Mouse (Mus musculus) c-Kit-positive CD71-positive TER-119-positive erythroid progenitor cells, embryonic 14.5 days (primary cell): Measurements from ENCODE around the gene Sytl3.
A peak's percentile ranks its signal among the peaks of the same experiment; 100 is the strongest.
"Not testable (repeated sequence)": the region's sequence is repeated elsewhere in the genome, so short reads cannot be mapped to it uniquely, and the experiment has no call there.

ENCODE experiments used
- DNase-seq: peaks from one replicate; pipeline ENCODE4 v3.0.0-alpha.2; 2013; ENCODE audit warnings: low spot score

Gene Sytl3

GRCm38 (mm10) chr17:6646841-6647240 lies 12.1 kb upstream of the Sytl3 start:
- DNase-seq = not testable (repeated sequence)

GRCm38 (mm10) chr17:6647452-6647851 lies 11.4 kb upstream of the Sytl3 start:
- not testable (repeated sequence) for DNase-seq

- DNase-seq = not testable (repeated sequence)
Observed at GRCm38 (mm10) chr17:6650904-6651565, 7.9 kb upstream of the Sytl3 start.

GRCm38 (mm10) chr17:6653341-6653946 lies 5.4 kb upstream of the Sytl3 start:
- DNase-seq = not testable (repeated sequence)

GRCm38 (mm10) chr17:6655087-6655511 lies 3.8 kb upstream of the Sytl3 start:
- peak; percentile 52 for DNase-seq

- DNase-seq = peak; percentile 16
Observed at GRCm38 (mm10) chr17:6655567-6656281, 3.2 kb upstream of the Sytl3 start, which contains the start of gene Dynlt1f. Gene Dynlt1f, minus strand, starts transcription at chr17:6655900.

GRCm38 (mm10) chr17:6656471-6656870 lies 2.4 kb upstream of the Sytl3 start:
- DNase-seq = not testable (repeated sequence)

- DNase-seq = not testable (repeated sequence)
Observed at GRCm38 (mm10) chr17:6660589-6660988, 1.7 kb downstream of the Sytl3 start.

- not testable (repeated sequence) for DNase-seq
Observed at GRCm38 (mm10) chr17:6661093-6661816, 2.4 kb downstream of the Sytl3 start.

GRCm38 (mm10) chr17:6662840-6663239 lies 3.9 kb downstream of the Sytl3 start:
- not testable (repeated sequence) for DNase-seq

GRCm38 (mm10) chr17:6665389-6665788 lies 6.5 kb downstream of the Sytl3 start:
- not testable (repeated sequence) for DNase-seq

- not testable (repeated sequence) for DNase-seq
Observed at GRCm38 (mm10) chr17:6668522-6668921, 9.6 kb downstream of the Sytl3 start.

GRCm38 (mm10) chr17:6674297-6674696 lies 15.4 kb downstream of the Sytl3 start:
- DNase-seq = not testable (repeated sequence)

GRCm38 (mm10) chr17:6678063-6678462 lies 19.2 kb downstream of the Sytl3 start:
- DNase-seq = not testable (repeated sequence)

- DNase-seq = not testable (repeated sequence)
Observed at GRCm38 (mm10) chr17:6681721-6682120, 22.8 kb downstream of the Sytl3 start.

- not testable (repeated sequence) for DNase-seq
Observed at GRCm38 (mm10) chr17:6683702-6684101, 24.8 kb downstream of the Sytl3 start.

GRCm38 (mm10) chr17:6684464-6685287 lies 25.8 kb downstream of the Sytl3 start:
- DNase-seq = not testable (repeated sequence)

GRCm38 (mm10) chr17:6685288-6685818 lies 26.5 kb downstream of the Sytl3 start:
- not testable (repeated sequence) for DNase-seq

GRCm38 (mm10) chr17:6686299-6686971 lies 27.5 kb downstream of the Sytl3 start:
- not testable (repeated sequence) for DNase-seq

- DNase-seq = not testable (repeated sequence)
Observed at GRCm38 (mm10) chr17:6689344-6689743, 30.5 kb downstream of the Sytl3 start.
